Mouse (Mus musculus) liver, embryonic 14.5 days (tissue): ENCODE data around the gene Smg5. TPM values are rescaled to one million over a fixed set of nuclear protein-coding genes. Genes with fewer than 3 reads are reported as not detected.

ENCODE experiments used
- ATAC-seq: fragments of 200-750 bp; cut with Nextera tagmentation; 2 replicates; pipeline ENCODE4 v1.8.0; 2017; ENCODE audit warnings: moderate number of reproducible peaks, mild to moderate bottlenecking, moderate library complexity; ENCODE audit not compliant: insufficient read depth
- DNase-seq, 3 experiments: peaks; one replicate each; pipeline ENCODE4 v3.0.0-alpha.2; 2012 to 2013; ENCODE audit warnings: low read depth in 3 of 3, low spot score in 3 of 3
- H3K27ac ChIP-seq: fragments of 300-500 bp; sonication (generic); 2 replicates; pipeline ENCODE4 v1.5.1; 2014; ENCODE audit warnings: moderate library complexity, mild to moderate bottlenecking, control low read depth, inconsistent platforms
- H3K27me3 ChIP-seq: fragments of 300-500 bp; sonication (generic); 2 replicates; pipeline ENCODE4 v1.6.1; 2014; ENCODE audit warnings: mild to moderate bottlenecking, low read length, moderate library complexity; ENCODE audit not compliant: control insufficient read depth, insufficient read depth
- H3K36me3 ChIP-seq: fragments of 300-500 bp; sonication (generic); replicated peaks from 2 replicates; pipeline ENCODE4 v1.6.1; 2014; ENCODE audit warnings: low read depth; ENCODE audit not compliant: control insufficient read depth, insufficient read depth
- H3K4me1 ChIP-seq, 2 experiments: fragments of 200-500 bp in 1 of 2; fragments of 300-500 bp in 1 of 2; sonication (generic) in 1 of 2; replicated peaks; 2 replicates each; pipeline ENCODE4 v1.6.1; 2012 to 2014; ENCODE audit warnings: antibody characterized with exemption in 1 of 2, inconsistent platforms in 1 of 2, low read length in 1 of 2; ENCODE audit not compliant: control insufficient read depth in 2 of 2, insufficient read depth in 2 of 2
- H3K4me2 ChIP-seq: fragments of 300-500 bp; sonication (generic); 2 replicates; pipeline ENCODE4 v1.6.1; 2014; ENCODE audit warnings: low read depth, mild to moderate bottlenecking, control low read depth, moderate library complexity
- H3K4me3 ChIP-seq, 2 experiments: fragments of 200-500 bp in 1 of 2; fragments of 300-500 bp in 1 of 2; sonication (generic) in 1 of 2; 2 replicates each; pipeline ENCODE4 v1.5.1; 2012 to 2014; ENCODE audit warnings: low read depth in 2 of 2, low read length in 2 of 2, mild to moderate bottlenecking in 2 of 2, control low read depth in 1 of 2, inconsistent platforms in 1 of 2, moderate library complexity in 1 of 2; ENCODE audit not compliant: insufficient read depth in 1 of 2
- H3K9ac ChIP-seq: fragments of 300-500 bp; sonication (generic); replicated peaks from 2 replicates; pipeline ENCODE4 v1.6.1; 2014; ENCODE audit warnings: mild to moderate bottlenecking, control low read depth, moderate library complexity
- H3K9me3 ChIP-seq: fragments of 300-500 bp; sonication (generic); 2 replicates; pipeline ENCODE4 v1.6.1; 2016; ENCODE audit warnings: low read length, mixed read lengths; ENCODE audit not compliant: control insufficient read depth
- CTCF ChIP-seq: IDR thresholded peaks from 2 replicates; pipeline ENCODE4 v1.5.1; 2016; ENCODE audit warnings: antibody characterized with exemption, low read depth, control low read depth
- EP300 ChIP-seq: IDR thresholded peaks from 2 replicates; pipeline ENCODE4 v1.6.1; 2016; ENCODE audit warnings: antibody characterized with exemption, low read depth
- WGBS: fragments of 180-500 bp; shearing (Covaris S2); extraction: QIAGEN DNeasy Blood & Tissue Kit; methylation state at CpG from one replicate; pipeline ENCODE4 v1.1.7; 2014; ENCODE audit not compliant: insufficient replicate concordance; 5-methylcytosine and 5-hydroxymethylcytosine counted together
- polyA plus RNA-seq, 2 experiments: library from polyadenylated mRNA; depleted of rRNA in 1 of 2; stranded (reverse) in 1 of 2; unstranded in 1 of 2; fragments of >200 nt; fragmentation: Nextera tagmentation in 1 of 2; extraction: Ambion mirVana in 1 of 2; gene quantifications; 2 replicates each; pipeline versions ENCODE4 v1.2.1 to v1.2.3; 2012 to 2014

Smg5 gene
- polyA plus RNA-seq, 2 experiments: 18.8 to 33.6 TPM

- Histone ChIP-seq H3K4me3 (peak overlapping the region; percentile 72 to 78), H3K9ac (peak overlapping the region; percentile 86), H3K27me3 (no peaks in the 10 kb centered on the region), H3K36me3 (peaks cover 9% of the 10 kb centered on the region), H3K4me1 (peaks cover 41 to 48% of the 10 kb centered on the region in 2 experiments), H3K9me3 (no peaks in the 10 kb centered on the region), H3K27ac (peak overlapping the region; percentile 97), H3K4me2 (peak overlapping the region; percentile 94)
- peak; percentile 57 to 70 (median 66) for DNase-seq
- WGBS: 10% methylated on average over 11 of the region's 11 CpGs
- TF ChIP-seq EP300 (no peak), CTCF (no peak)
- ATAC-seq: peak; percentile 30
These were observed 1.4 kb downstream of the Smg5 start for GRCm38 (mm10) chr3:88337367-88338020.

- Histone ChIP-seq H3K36me3 (peaks cover 17% of the 10 kb centered on the region), H3K27ac (peak overlapping the region; percentile 97), H3K9me3 (no peaks in the 10 kb centered on the region), H3K4me3 (peak overlapping the region; percentile 31 to 78; a peak in 3 of 4 replicates), H3K27me3 (no peaks in the 10 kb centered on the region), H3K4me2 (peak overlapping the region; percentile 94), H3K4me1 (peaks cover 41 to 48% of the 10 kb centered on the region in 2 experiments), H3K9ac (peak overlapping the region; percentile 66)
- peak; percentile 61 for TF ChIP-seq EP300
- TF ChIP-seq CTCF: no peak
- ATAC-seq: peak; percentile 29; the same call in 1 of the 2 replicates
- DNase-seq: peak; percentile 71 to 77 (median 75)
- 13% methylated on average over 7 of the region's 7 CpGs for WGBS
These were observed 2.3 kb downstream of the Smg5 start for GRCm38 (mm10) chr3:88338316-88338715.

GRCm38 (mm10) chr3:88339006-88339405 lies 2.9 kb downstream of the Smg5 start:
- DNase-seq: no peak

DNA sequence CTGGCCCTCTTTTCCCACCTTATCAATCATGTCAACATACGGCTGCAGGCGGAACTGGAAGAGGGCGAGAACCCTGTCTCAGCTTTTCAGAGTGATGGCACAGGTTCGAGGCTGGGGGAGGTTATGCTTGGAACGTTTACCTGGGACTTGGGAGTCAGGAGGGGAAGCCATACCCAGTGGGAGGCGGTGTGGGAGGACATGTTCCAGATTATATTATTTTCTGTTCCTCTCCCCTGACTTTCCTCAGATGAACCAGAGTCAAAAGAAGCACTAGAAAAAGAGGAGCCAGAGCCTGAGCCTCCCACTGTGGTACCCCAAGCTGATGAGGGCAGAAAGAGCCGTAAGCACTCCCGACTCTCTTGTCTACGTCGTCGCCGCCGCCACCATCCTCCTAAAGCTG lies 14.7 kb downstream of the Smg5 start:
- Histone ChIP-seq H3K27me3 (no peaks in the 10 kb centered on the region), H3K27ac (no peak overlapping the region), H3K4me3 (no peak overlapping the region), H3K9ac (no peak overlapping the region), H3K4me1 (no peaks in the 10 kb centered on the region), H3K9me3 (no peaks in the 10 kb centered on the region), H3K4me2 (no peak overlapping the region), H3K36me3 (peaks cover 99% of the 10 kb centered on the region)
- WGBS: 86% methylated on average over 13 of the region's 13 CpGs
- TF ChIP-seq EP300 (no peak), CTCF (no peak)
- ATAC-seq (no peak), DNase-seq (no peak)

More at GRCm38 (mm10) chr3:88339006-88339405, 2.9 kb downstream of the Smg5 start:
- Histone ChIP-seq H3K4me1 (peaks cover 39 to 48% of the 10 kb centered on the region in 2 experiments), H3K4me3 (peak overlapping the region; percentile 14 to 78), H3K4me2 (peak overlapping the region; percentile 94), H3K9ac (peak overlapping the region; percentile 66), H3K36me3 (peaks cover 24% of the 10 kb centered on the region), H3K27me3 (no peaks in the 10 kb centered on the region), H3K27ac (peak overlapping the region; percentile 97), H3K9me3 (no peaks in the 10 kb centered on the region)
- no peak for TF ChIP-seq EP300
- TF ChIP-seq CTCF: no peak
- ATAC-seq: no peak
- WGBS: 43% methylated on average over 3 of the region's 3 CpGs

- no peak overlapping the region for H3K9ac ChIP-seq
- DNase-seq: no peak
- no peaks in the 10 kb centered on the region for H3K4me1 ChIP-seq
- H3K9me3 ChIP-seq: no peaks in the 10 kb centered on the region
- no peak for ATAC-seq
- no peaks in the 10 kb centered on the region for H3K27me3 ChIP-seq
- H3K36me3 ChIP-seq: peaks cover 96% of the 10 kb centered on the region
- no peak overlapping the region for H3K4me3 ChIP-seq
- TF ChIP-seq EP300 (no peak), CTCF (no peak)
- H3K4me2 ChIP-seq: no peak overlapping the region
- 89% methylated on average over 9 of the region's 9 CpGs for WGBS
- H3K27ac ChIP-seq: no peak overlapping the region
These were observed 16.8 kb downstream of the Smg5 start for GRCm38 (mm10) chr3:88352907-88353306.
